Mouse (Mus musculus): ENCODE measurements around the gene Phf5a.

GRCm38 (mm10) chr15:81885418-81885934, 13.8 kb upstream of the Phf5a start:
- TF ChIP-seq GATA1 (IDR thresholded peaks at IDR 0.05; ENCODE audit: borderline replicate concordance, low read length) (no peak), FLI1 (IDR thresholded peaks at IDR 0.05; ENCODE audit: low read length) (no peak)

All from megakaryocyte, embryonic 14.5 days (primary cell).